Mouse (Mus musculus): ENCODE results near the gene Gm7682.
"Not testable (repeated sequence)": the region's sequence is repeated elsewhere in the genome, so short reads cannot be mapped to it uniquely, and the experiment has no call there.

Gm7682 gene

DNA sequence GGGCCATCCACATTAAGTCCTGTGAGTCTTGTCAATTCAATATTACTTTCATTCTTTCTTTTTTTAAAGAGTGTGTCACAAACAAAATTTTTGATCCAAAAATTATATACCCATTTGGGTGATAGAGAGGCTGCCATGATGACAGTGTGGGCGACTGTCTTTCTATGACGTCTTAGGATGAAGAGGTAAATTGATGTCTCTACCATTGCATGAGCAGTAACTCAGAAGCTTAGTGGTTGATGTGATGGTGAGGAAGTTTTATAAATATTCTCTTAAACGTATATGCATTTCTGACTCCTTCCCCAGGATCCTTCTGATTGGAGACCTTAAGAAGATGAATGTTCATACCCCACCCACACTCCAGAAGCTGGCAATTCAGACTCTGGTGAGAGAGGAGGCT lies at the start of gene Gm7682:
Gm7682 (plus strand) TSS at position 301 of the 400 bp plus-strand sequence.
- DNase-seq (ENCODE audit: low spot score) = not testable (repeated sequence)
